Mouse (Mus musculus) heart, postnatal 4 days (tissue): ENCODE results near the gene Plscr1. TPM values are rescaled to one million over a fixed set of nuclear protein-coding genes. Genes with fewer than 3 reads are reported as not detected.

ENCODE experiments used
- DNase-seq: peaks from one replicate; pipeline ENCODE4 v3.0.0; 2021
- total RNA-seq, 2 experiments: library from RNA; stranded (reverse); gene quantifications; 2 replicates each; pipeline ENCODE4 v1.2.3; 2021

The Plscr1 gene
- total RNA-seq = 10 to 100 TPM; 15.2 TPM

- no peak for DNase-seq
Observed at GRCm38 (mm10) chr9:92249447-92249852, at the start of gene Plscr1. Gene Plscr1, plus strand, starts transcription at chr9:92249750.

- no peak for DNase-seq
Observed at GRCm38 (mm10) chr9:92204397-92204796, 45.2 kb upstream of the Plscr1 start.

- DNase-seq = peak; percentile 64
Observed at GRCm38 (mm10) chr9:92207307-92207706, 42.2 kb upstream of the Plscr1 start.

- DNase-seq = no peak
Observed at GRCm38 (mm10) chr9:92207757-92208156, 41.8 kb upstream of the Plscr1 start.

GRCm38 (mm10) chr9:92209850-92210249 is 39.7 kb upstream of the Plscr1 start:
- no peak for DNase-seq

GRCm38 (mm10) chr9:92210386-92210967 is 39.1 kb upstream of the Plscr1 start:
- no peak for DNase-seq

GRCm38 (mm10) chr9:92211048-92211447 is 38.5 kb upstream of the Plscr1 start:
- no peak for DNase-seq

- no peak for DNase-seq
Observed at GRCm38 (mm10) chr9:92217484-92217883, 32.1 kb upstream of the Plscr1 start.

GRCm38 (mm10) chr9:92217896-92218295 is 31.7 kb upstream of the Plscr1 start:
- no peak for DNase-seq

- no peak for DNase-seq
Observed at GRCm38 (mm10) chr9:92220151-92220550, 29.4 kb upstream of the Plscr1 start.

GRCm38 (mm10) chr9:92221480-92221879 is 28.1 kb upstream of the Plscr1 start:
- DNase-seq = no peak

- DNase-seq = no peak
Observed at GRCm38 (mm10) chr9:92224598-92225231, 24.8 kb upstream of the Plscr1 start.

- DNase-seq = no peak
Observed at GRCm38 (mm10) chr9:92226127-92226655, 23.4 kb upstream of the Plscr1 start.

- DNase-seq = no peak
Observed at GRCm38 (mm10) chr9:92226795-92227194, 22.8 kb upstream of the Plscr1 start.

GRCm38 (mm10) chr9:92228867-92229832 is 20.4 kb upstream of the Plscr1 start:
- DNase-seq = no peak

GRCm38 (mm10) chr9:92229833-92230205 is 19.7 kb upstream of the Plscr1 start:
- no peak for DNase-seq

GRCm38 (mm10) chr9:92234901-92235458 is 14.6 kb upstream of the Plscr1 start:
- DNase-seq = no peak

- no peak for DNase-seq
Observed at GRCm38 (mm10) chr9:92248773-92249446, 640 bp upstream of the Plscr1 start.

- peak; percentile 84 for DNase-seq
Observed at GRCm38 (mm10) chr9:92249987-92250772, 630 bp downstream of the Plscr1 start.

- no peak for DNase-seq
Observed at GRCm38 (mm10) chr9:92252718-92253117, 3.2 kb downstream of the Plscr1 start.
